Mouse (Mus musculus) gastrocnemius, adult 8-10 months (tissue): ENCODE data around the gene Cab39l. TPM values are rescaled to one million over a fixed set of nuclear protein-coding genes. Genes with fewer than 3 reads are reported as not detected.
"Not testable (repeated sequence)": the region's sequence is repeated elsewhere in the genome, so short reads cannot be mapped to it uniquely, and the experiment has no call there.

Experiments used
- DNase-seq, 2 experiments: peaks; one replicate each; pipeline ENCODE4 v3.0.0; 2022; ENCODE audit warnings: low spot score in 2 of 2
- total RNA-seq, 4 experiments: library from RNA; stranded (reverse); gene quantifications; 2 replicates each; pipeline ENCODE4 v1.2.4; 2022

The Cab39l gene
- total RNA-seq, 4 experiments from 2014 or later, result 20.9 to 26.5 (median 22.3) TPM

GRCm38 (mm10) chr14:59557886-59558285 is 117.1 kb downstream of the Cab39l start:
- no peak for DNase-seq

- DNase-seq, result no peak
Measured at GRCm38 (mm10) chr14:59566756-59567155, 126.0 kb downstream of the Cab39l start.

GRCm38 (mm10) chr14:59576385-59576784 is 135.6 kb downstream of the Cab39l start:
- no peak for DNase-seq

- DNase-seq, result no peak
Measured at GRCm38 (mm10) chr14:59590614-59591013, 149.8 kb downstream of the Cab39l start.

GRCm38 (mm10) chr14:59591901-59592300 is 151.1 kb downstream of the Cab39l start:
- no peak for DNase-seq

GRCm38 (mm10) chr14:59592593-59592992 is 151.8 kb downstream of the Cab39l start:
- DNase-seq, result no peak

- DNase-seq, result no peak
Measured at GRCm38 (mm10) chr14:59594988-59595387, 154.2 kb downstream of the Cab39l start.

- DNase-seq, result peak; percentile 88 to 89
Measured at GRCm38 (mm10) chr14:59597398-59598259, 156.9 kb downstream of the Cab39l start, which contains the start of gene Cdadc1. Gene Cdadc1 (minus strand): TSS chr14:59597959.

- DNase-seq, result no peak
Measured at GRCm38 (mm10) chr14:59598260-59598627, 157.5 kb downstream of the Cab39l start.

- DNase-seq, result no peak
Measured at GRCm38 (mm10) chr14:59604002-59604645, 163.4 kb downstream of the Cab39l start.

- DNase-seq, result peak; percentile 43 to 48
Measured at GRCm38 (mm10) chr14:59605671-59606353, 165.0 kb downstream of the Cab39l start.

- DNase-seq, result no peak
Measured at GRCm38 (mm10) chr14:59607021-59607420, 166.2 kb downstream of the Cab39l start.

GRCm38 (mm10) chr14:59612920-59613625 is 172.3 kb downstream of the Cab39l start:
- DNase-seq, result no peak

GRCm38 (mm10) chr14:59614149-59614548 is 173.4 kb downstream of the Cab39l start:
- not testable (repeated sequence) for DNase-seq

GRCm38 (mm10) chr14:59616802-59617201 is 176.0 kb downstream of the Cab39l start:
- no peak for DNase-seq

GRCm38 (mm10) chr14:59624326-59624885 is 183.6 kb downstream of the Cab39l start:
- DNase-seq, result peak in 1 of 2 experiments; percentile 46

- DNase-seq, result peak; percentile 75 to 83
Measured at GRCm38 (mm10) chr14:59625158-59625805, 184.5 kb downstream of the Cab39l start, which contains the start of gene Shisa2. Gene Shisa2 (plus strand): TSS chr14:59625308.

GRCm38 (mm10) chr14:59625806-59626364 is 185.1 kb downstream of the Cab39l start:
- DNase-seq, result peak in 1 of 2 experiments; percentile 38

GRCm38 (mm10) chr14:59626711-59627110 is 185.9 kb downstream of the Cab39l start:
- DNase-seq, result no peak

- no peak for DNase-seq
Measured at GRCm38 (mm10) chr14:59627142-59627680, 186.4 kb downstream of the Cab39l start.
